Mouse (Mus musculus) urinary bladder, adult 2 months (tissue): ENCODE measurements around the gene Tnip1. TPM values are rescaled to one million over a fixed set of nuclear protein-coding genes. Genes with fewer than 3 reads are reported as not detected.
"Not testable (repeated sequence)": the region's sequence is repeated elsewhere in the genome, so short reads cannot be mapped to it uniquely, and the experiment has no call there.

ENCODE experiments used
- DNase-seq: peaks from one replicate; pipeline ENCODE4 v3.0.0; 2022; ENCODE audit warnings: low spot score
- polyA plus RNA-seq: library from polyadenylated mRNA; depleted of rRNA; stranded (reverse); fragments of >200 nt; gene quantifications from 2 replicates; pipeline ENCODE4 v1.2.3, GENCODE M21; 2012

Gene Tnip1
- polyA plus RNA-seq, 1 experiment, result 19.5 TPM

- DNase-seq, result no peak
Observed at GRCm38 (mm10) chr11:54972049-54972723, 9.5 kb upstream of the Tnip1 start.

- DNase-seq, result no peak
Observed at GRCm38 (mm10) chr11:54971365-54972048, 8.8 kb upstream of the Tnip1 start.

GRCm38 (mm10) chr11:54965234-54965633 lies 2.5 kb upstream of the Tnip1 start:
- DNase-seq, result no peak

GRCm38 (mm10) chr11:54961921-54962320 lies 796 bp downstream of the Tnip1 start:
- DNase-seq, result no peak

GRCm38 (mm10) chr11:54961164-54961850 lies 1.4 kb downstream of the Tnip1 start:
- no peak for DNase-seq

GRCm38 (mm10) chr11:54960251-54960650 lies 2.5 kb downstream of the Tnip1 start:
- no peak for DNase-seq

- no peak for DNase-seq
Observed at GRCm38 (mm10) chr11:54958571-54959073, 4.1 kb downstream of the Tnip1 start.

GRCm38 (mm10) chr11:54957708-54958107 lies 5.0 kb downstream of the Tnip1 start:
- DNase-seq, result not testable (repeated sequence)

- no peak for DNase-seq
Observed at GRCm38 (mm10) chr11:54956912-54957311, 5.8 kb downstream of the Tnip1 start.

GRCm38 (mm10) chr11:54955735-54956480 lies 6.8 kb downstream of the Tnip1 start:
- DNase-seq, result peak; percentile 99

GRCm38 (mm10) chr11:54955400-54955734 lies 7.3 kb downstream of the Tnip1 start:
- DNase-seq, result not testable (repeated sequence)

GRCm38 (mm10) chr11:54954716-54955115 lies 8.0 kb downstream of the Tnip1 start:
- DNase-seq, result no peak

- DNase-seq, result no peak
Observed at GRCm38 (mm10) chr11:54953993-54954446, 8.7 kb downstream of the Tnip1 start.

GRCm38 (mm10) chr11:54952651-54953050 lies 10.1 kb downstream of the Tnip1 start:
- DNase-seq, result no peak

GRCm38 (mm10) chr11:54950684-54951083 lies 12.0 kb downstream of the Tnip1 start:
- no peak for DNase-seq

GRCm38 (mm10) chr11:54949717-54950116 lies 13.0 kb downstream of the Tnip1 start:
- no peak for DNase-seq

- DNase-seq, result no peak
Observed at GRCm38 (mm10) chr11:54944702-54945101, 18.0 kb downstream of the Tnip1 start.

GRCm38 (mm10) chr11:54940056-54940455 lies 22.7 kb downstream of the Tnip1 start:
- DNase-seq, result no peak

GRCm38 (mm10) chr11:54939501-54939900 lies 23.2 kb downstream of the Tnip1 start:
- DNase-seq, result no peak

GRCm38 (mm10) chr11:54936771-54937140 lies 26.0 kb downstream of the Tnip1 start:
- no peak for DNase-seq

GRCm38 (mm10) chr11:54936035-54936770 lies 26.5 kb downstream of the Tnip1 start:
- no peak for DNase-seq
